Mouse (Mus musculus) G1E (cell line): Measurements from ENCODE around the gene Gm27027. TPM values are rescaled to one million over a fixed set of nuclear protein-coding genes. Genes with fewer than 3 reads are reported as not detected.

Experiments used
- ATAC-seq: 2 replicates; pipeline ENCODE4 v1.8.0; 2016; ENCODE audit warnings: mild to moderate bottlenecking; ENCODE audit not compliant: insufficient number of reproducible peaks, poor library complexity, low FRiP score, severe bottlenecking; ENCODE audit errors: extremely low read depth
- DNase-seq: peaks from one replicate; pipeline ENCODE4 v3.0.0; 2012; ENCODE audit warnings: low spot score
- H3K27me3 ChIP-seq: 2 replicates; pipeline ENCODE4 v1.6.1; 2012; ENCODE audit warnings: mild to moderate bottlenecking, low read length, inconsistent platforms; ENCODE audit not compliant: insufficient read depth
- H3K36me3 ChIP-seq: replicated peaks from 2 replicates; pipeline ENCODE3; 2012; ENCODE audit warnings: mild to moderate bottlenecking, inconsistent platforms
- H3K4me1 ChIP-seq: 2 replicates; pipeline ENCODE4 v1.6.1; 2012; ENCODE audit warnings: low read depth, low read length, inconsistent platforms, mixed read lengths; ENCODE audit not compliant: insufficient read depth
- H3K4me3 ChIP-seq: 2 replicates; pipeline ENCODE4 v1.5.1; 2012; ENCODE audit warnings: low read depth, mild to moderate bottlenecking, inconsistent platforms, low read length, moderate library complexity, mixed read lengths
- H3K9me3 ChIP-seq: replicated peaks from 2 replicates; pipeline ENCODE4 v1.6.1; 2012; ENCODE audit warnings: inconsistent platforms
- CTCF ChIP-seq: IDR thresholded peaks from 2 replicates; pipeline ENCODE4 v1.5.1; 2012; ENCODE audit warnings: low read depth, low read length, inconsistent platforms, mixed read lengths
- GATA1 ChIP-seq: IDR thresholded peaks from 2 replicates; pipeline ENCODE4 v1.6.1; 2012; ENCODE audit warnings: borderline replicate concordance, low read length, inconsistent platforms, mixed read lengths
- GATA2 ChIP-seq: IDR thresholded peaks from 2 replicates; pipeline ENCODE4 v1.6.1; 2012; ENCODE audit warnings: low read depth, low read length, inconsistent platforms, borderline replicate concordance
- POLR2AphosphoS5 ChIP-seq: IDR thresholded peaks from 2 replicates; pipeline ENCODE4 v1.6.1; 2012; ENCODE audit warnings: low read depth, low read length, inconsistent platforms; ENCODE audit not compliant: insufficient replicate concordance
- TAL1 ChIP-seq: conservative IDR thresholded peaks from 2 replicates; pipeline ENCODE4 v1.6.1; 2012; ENCODE audit warnings: low read depth, low read length, inconsistent platforms, mixed read lengths
- polyA plus RNA-seq: library from polyadenylated mRNA; stranded (reverse); fragments of >175 nt; gene quantifications from 2 replicates; pipeline ENCODE4 v1.2.3, GENCODE M21; 2012
- total RNA-seq, 2 experiments: library from RNA; stranded (forward) in 1 of 2; stranded (reverse) in 1 of 2; fragments of 200-1000 nt in 1 of 2; fragments of >200 nt in 1 of 2; fragmentation: Nextera tagmentation in 1 of 2; gene quantifications; 2 replicates each; pipeline ENCODE4 v1.2.3; 2014 to 2017

Gene Gm27027
- total and polyA plus RNA-seq, 3 experiments = not detected

- no peaks in the 10 kb centered on the region for H3K9me3 ChIP-seq
- H3K4me1 ChIP-seq = no peaks in the 10 kb centered on the region
- H3K36me3 ChIP-seq = peaks cover 76% of the 10 kb centered on the region
- TF ChIP-seq GATA1 = no peak
- no peak for TF ChIP-seq POLR2AphosphoS5
- TF ChIP-seq CTCF = no peak
- no peak for TF ChIP-seq TAL1
- no peak for TF ChIP-seq GATA2
- H3K27me3 ChIP-seq = peaks cover 2% of the 10 kb centered on the region; the same call in 1 of the 2 replicates
- no peak for DNase-seq
- H3K4me3 ChIP-seq = no peak overlapping the region
- ATAC-seq = no peak
Observed at GRCm38 (mm10) chr2:94001411-94001810, 5.3 kb upstream of the Gm27027 start.

- no peak for TF ChIP-seq GATA1
- no peak for TF ChIP-seq TAL1
- TF ChIP-seq POLR2AphosphoS5 = no peak
- TF ChIP-seq CTCF = no peak
- TF ChIP-seq GATA2 = no peak
- Histone ChIP-seq H3K4me1 (peaks cover 10% of the 10 kb centered on the region), H3K27me3 (no peaks in the 10 kb centered on the region), H3K4me3 (no peak overlapping the region), H3K9me3 (no peaks in the 10 kb centered on the region), H3K36me3 (peaks cover 93% of the 10 kb centered on the region)
- ATAC-seq (no peak), DNase-seq (no peak)
Observed at GRCm38 (mm10) chr2:93992810-93993209, 3.3 kb downstream of the Gm27027 start.

GRCm38 (mm10) chr2:93992259-93992658 is 3.9 kb downstream of the Gm27027 start:
- DNase-seq (no peak), ATAC-seq (no peak)
- peaks cover 93% of the 10 kb centered on the region for H3K36me3 ChIP-seq
- no peak overlapping the region for H3K4me3 ChIP-seq
- TF ChIP-seq TAL1 = no peak
- no peak for TF ChIP-seq CTCF
- TF ChIP-seq GATA2 = no peak
- no peak for TF ChIP-seq GATA1
- TF ChIP-seq POLR2AphosphoS5 = no peak
- no peaks in the 10 kb centered on the region for H3K27me3 ChIP-seq
- no peaks in the 10 kb centered on the region for H3K9me3 ChIP-seq
- peaks cover 10% of the 10 kb centered on the region for H3K4me1 ChIP-seq

- Histone ChIP-seq H3K4me3 (no peak overlapping the region), H3K4me1 (peaks cover 10% of the 10 kb centered on the region), H3K9me3 (no peaks in the 10 kb centered on the region), H3K27me3 (no peaks in the 10 kb centered on the region), H3K36me3 (peaks cover 95% of the 10 kb centered on the region)
- TF ChIP-seq GATA1 = no peak
- no peak for TF ChIP-seq POLR2AphosphoS5
- TF ChIP-seq TAL1 = no peak
- no peak for TF ChIP-seq GATA2
- TF ChIP-seq CTCF = no peak
- DNase-seq (no peak), ATAC-seq (no peak)
Observed at GRCm38 (mm10) chr2:93991336-93991735, 4.8 kb downstream of the Gm27027 start.

GRCm38 (mm10) chr2:93988440-93988839 is 7.7 kb downstream of the Gm27027 start:
- Histone ChIP-seq H3K27me3 (no peaks in the 10 kb centered on the region), H3K4me1 (peaks cover 10% of the 10 kb centered on the region), H3K4me3 (no peak overlapping the region), H3K9me3 (no peaks in the 10 kb centered on the region), H3K36me3 (peaks cover 93% of the 10 kb centered on the region)
- ATAC-seq (no peak; the same call in 1 of the 2 replicates), DNase-seq (peak; percentile 12)
- TF ChIP-seq CTCF = no peak
- TF ChIP-seq TAL1 = no peak
- no peak for TF ChIP-seq POLR2AphosphoS5
- no peak for TF ChIP-seq GATA1
- no peak for TF ChIP-seq GATA2

GRCm38 (mm10) chr2:93982457-93983235 is 13.5 kb downstream of the Gm27027 start:
- Histone ChIP-seq H3K4me1 (no peaks in the 10 kb centered on the region), H3K4me3 (no peak overlapping the region), H3K36me3 (peaks cover 84% of the 10 kb centered on the region), H3K27me3 (no peaks in the 10 kb centered on the region), H3K9me3 (no peaks in the 10 kb centered on the region)
- TF ChIP-seq TAL1 = no peak
- no peak for TF ChIP-seq POLR2AphosphoS5
- no peak for TF ChIP-seq GATA1
- no peak for TF ChIP-seq CTCF
- TF ChIP-seq GATA2 = no peak
- no peak for ATAC-seq
- no peak for DNase-seq
